Mouse (Mus musculus): ENCODE measurements at regions not wholly inside any gene's neighbourhood (a gene's known extent, or its start where the extent isn't known, plus 50 kb on each side); places are given as distances from the start of the nearest gene placed in this dataset.

- DNase-seq (ENCODE audit: low spot score), result no peak
These were observed 176.0 kb upstream of the Pabpc6 start for GRCm38 (mm10) chr17:9845451-9846075.

GRCm38 (mm10) chr17:9841103-9841502, 171.6 kb upstream of the Pabpc6 start:
- no peak for DNase-seq (ENCODE audit: low spot score)

GRCm38 (mm10) chr17:9839256-9839655, 169.7 kb upstream of the Pabpc6 start:
- no peak for DNase-seq (ENCODE audit: low spot score)

- DNase-seq (ENCODE audit: low spot score), result no peak
These were observed 167.7 kb upstream of the Pabpc6 start for GRCm38 (mm10) chr17:9836995-9837842.

GRCm38 (mm10) chr17:9829895-9830294, 160.4 kb upstream of the Pabpc6 start:
- DNase-seq (ENCODE audit: low spot score), result no peak

- DNase-seq (ENCODE audit: low spot score), result no peak
These were observed 151.8 kb upstream of the Pabpc6 start for GRCm38 (mm10) chr17:9821358-9821757.

- no peak for DNase-seq (ENCODE audit: low spot score)
These were observed 147.5 kb upstream of the Pabpc6 start for GRCm38 (mm10) chr17:9817056-9817455.

GRCm38 (mm10) chr17:9797069-9797468, 127.6 kb upstream of the Pabpc6 start:
- no peak for DNase-seq (ENCODE audit: low spot score)

- DNase-seq (ENCODE audit: low spot score), result no peak
These were observed 126.9 kb upstream of the Pabpc6 start for GRCm38 (mm10) chr17:9796225-9796988.

GRCm38 (mm10) chr17:9778866-9779265, 109.3 kb upstream of the Pabpc6 start:
- DNase-seq (ENCODE audit: low spot score), result no peak

- no peak for DNase-seq (ENCODE audit: low spot score)
These were observed 107.6 kb upstream of the Pabpc6 start for GRCm38 (mm10) chr17:9777165-9777564.

- DNase-seq (ENCODE audit: low spot score), result no peak
These were observed 106.9 kb upstream of the Pabpc6 start for GRCm38 (mm10) chr17:9776286-9777016.

GRCm38 (mm10) chr17:9775668-9776151, 106.2 kb upstream of the Pabpc6 start:
- DNase-seq (ENCODE audit: low spot score), result no peak

GRCm38 (mm10) chr17:9774740-9775629, 105.5 kb upstream of the Pabpc6 start:
- DNase-seq (ENCODE audit: low spot score), result no peak

GRCm38 (mm10) chr17:9773744-9774143, 104.2 kb upstream of the Pabpc6 start:
- no peak for DNase-seq (ENCODE audit: low spot score)

- DNase-seq (ENCODE audit: low spot score), result no peak
These were observed 98.8 kb upstream of the Pabpc6 start for GRCm38 (mm10) chr17:9768275-9768674.

- no peak for DNase-seq (ENCODE audit: low spot score)
These were observed 96.2 kb upstream of the Pabpc6 start for GRCm38 (mm10) chr17:9765680-9766250.

GRCm38 (mm10) chr17:9764701-9765359, 95.3 kb upstream of the Pabpc6 start:
- DNase-seq (ENCODE audit: low spot score), result peak; percentile 36

GRCm38 (mm10) chr17:9764041-9764606, 94.6 kb upstream of the Pabpc6 start:
- DNase-seq (ENCODE audit: low spot score), result no peak

GRCm38 (mm10) chr17:9763110-9763509, 93.6 kb upstream of the Pabpc6 start:
- no peak for DNase-seq (ENCODE audit: low spot score)

All from yolk sac, embryonic 10.5 days (tissue).